Comparison of ENCODE assay signal across 9 mouse cellular contexts in genomic region chr9:118512681-118513233, GRCm38 (mm10). TPM values are rescaled to one million over a fixed set of nuclear protein-coding genes. Genes with fewer than 3 reads are reported as not detected.
A peak's percentile ranks its signal among the peaks of the same experiment; 100 is the strongest.
DNase-seq lines count a peak whose midpoint lies in the region; ATAC-seq and TF ChIP-seq lines count a peak whose summit lies in the region.
"Had no signal": no experiment of that assay in that cellular context is flagged by ENCODE, and none has a peak within 500 bp of the region (broad histone marks: within the 10 kb centered on the region; RNA-seq: fewer than 3 reads in every experiment).

No protein-coding gene starts in this region.

- H3K9ac ChIP-seq in liver, embryonic 11.5 days (ENCODE audit: low read depth, low read length), result no peak overlapping the region
- 0 out of 2 replicates have a peak overlapping the region, but pooled peaks have one; percentile 44 for H3K9ac ChIP-seq in heart, embryonic 16.5 days (ENCODE audit: low read length)
- no peak overlapping the region for H3K9ac ChIP-seq in hindbrain, embryonic 16.5 days (ENCODE audit: low read depth, low read length)

- ATAC-seq in liver, embryonic 11.5 days (replicated peaks; ENCODE audit: low FRiP score), result 0 out of 2 replicates have a peak, but pooled peaks have one; percentile 56
- peak; percentile 40 for ATAC-seq in activated CD4-positive, CD25-positive, alpha-beta regulatory T cell, adult 4 months
- peak; percentile 66 for ATAC-seq in heart, embryonic 16.5 days (replicated peaks; ENCODE audit: extremely low read depth, insufficient read depth, low FRiP score)
- no peak for ATAC-seq in hindbrain, embryonic 16.5 days

- 58% methylated on average over 3 of the region's 3 CpGs for WGBS in liver, embryonic 11.5 days
- 39% methylated on average over 3 of the region's 3 CpGs for WGBS in heart, embryonic 16.5 days
- 14% methylated on average over 3 of the region's 3 CpGs for WGBS in small intestine, adult 2 months
- WGBS in hindbrain, embryonic 16.5 days, result 89% methylated on average over 3 of the region's 3 CpGs

- H3K27ac ChIP-seq in liver, embryonic 11.5 days (ENCODE audit: low read depth, low read length), result no peak overlapping the region
- peak overlapping the region; percentile 78 for H3K27ac ChIP-seq in heart, embryonic 16.5 days (ENCODE audit: low read length)
- H3K27ac ChIP-seq in small intestine, adult 2 months (ENCODE audit: insufficient read depth, low read depth, low read length), result peak overlapping the region; percentile 75
- H3K27ac ChIP-seq in hindbrain, embryonic 16.5 days (ENCODE audit: low read depth, low read length), result no peak overlapping the region
- H3K27ac ChIP-seq: left cerebral cortex, adult 2 months had no signal

- H3K27me3 ChIP-seq in liver, embryonic 11.5 days (replicated peaks; ENCODE audit: control insufficient read depth, insufficient read depth, low read length), result no peaks in the 10 kb centered on the region
- H3K27me3 ChIP-seq in heart, embryonic 16.5 days (ENCODE audit: control insufficient read depth, insufficient read depth, low read length), result no peaks in the 10 kb centered on the region
- no peaks in the 10 kb centered on the region for H3K27me3 ChIP-seq in small intestine, adult 2 months (ENCODE audit: control insufficient read depth, insufficient read depth, low read length)
- no peaks in the 10 kb centered on the region for H3K27me3 ChIP-seq in hindbrain, embryonic 16.5 days (replicated peaks; ENCODE audit: control insufficient read depth, insufficient read depth, low read length)

- no peak overlapping the region for H3K4me3 ChIP-seq in liver, embryonic 11.5 days (ENCODE audit: low read depth, low read length)
- no peak overlapping the region for H3K4me3 ChIP-seq in heart, embryonic 16.5 days (ENCODE audit: low read length)
- no peak overlapping the region for H3K4me3 ChIP-seq in small intestine, adult 2 months (ENCODE audit: low read depth, low read length)
- H3K4me3 ChIP-seq in hindbrain, embryonic 16.5 days (ENCODE audit: low read length), result no peak overlapping the region
- H3K4me3 ChIP-seq: left cerebral cortex, adult 2 months had no signal

- no peak for TF ChIP-seq POLR2A in small intestine, adult 2 months (IDR thresholded peaks at IDR 0.05; ENCODE audit: low read depth, low read length)

- peaks cover 40% of the 10 kb centered on the region for H3K4me1 ChIP-seq in liver, embryonic 11.5 days (replicated peaks; ENCODE audit: control insufficient read depth, insufficient read depth, low read length)
- peaks cover 48% of the 10 kb centered on the region for H3K4me1 ChIP-seq in heart, embryonic 16.5 days (ENCODE audit: control insufficient read depth, insufficient read depth, low read length)
- peaks cover 22% of the 10 kb centered on the region; the same call in 1 of the 2 replicates for H3K4me1 ChIP-seq in small intestine, adult 2 months (ENCODE audit: control insufficient read depth, insufficient read depth, insufficient read length, low read length)
- peaks cover 11% of the 10 kb centered on the region for H3K4me1 ChIP-seq in hindbrain, embryonic 16.5 days (ENCODE audit: control insufficient read depth, insufficient read depth, low read depth, low read length)

- H3K9me3 ChIP-seq in liver, embryonic 11.5 days (ENCODE audit: control insufficient read depth, low read length), result no peaks in the 10 kb centered on the region
- H3K9me3 ChIP-seq in heart, embryonic 16.5 days (replicated peaks; ENCODE audit: control insufficient read depth, low read length), result no peaks in the 10 kb centered on the region
- no peaks in the 10 kb centered on the region for H3K9me3 ChIP-seq in hindbrain, embryonic 16.5 days (ENCODE audit: control insufficient read depth, low read length)

- H3K4me2 ChIP-seq in liver, embryonic 11.5 days, result no peak overlapping the region; the same call in 1 of the 2 replicates
- H3K4me2 ChIP-seq in heart, embryonic 16.5 days (ENCODE audit: low read depth, low read length), result peak overlapping the region; percentile 36
- no peak overlapping the region for H3K4me2 ChIP-seq in hindbrain, embryonic 16.5 days (ENCODE audit: low read length)

- TF ChIP-seq CTCF in small intestine, adult 2 months (IDR thresholded peaks at IDR 0.05; ENCODE audit: extremely low read depth, insufficient read length, insufficient replicate concordance, low read depth, low read length), result no peak

- H3K36me3 ChIP-seq in liver, embryonic 11.5 days (ENCODE audit: control insufficient read depth, insufficient read depth, low read length), result peaks cover 5% of the 10 kb centered on the region; the same call in 1 of the 2 replicates
- peaks cover 13% of the 10 kb centered on the region for H3K36me3 ChIP-seq in heart, embryonic 16.5 days (ENCODE audit: control insufficient read depth, insufficient read depth)
- H3K36me3 ChIP-seq in small intestine, adult 2 months (ENCODE audit: control insufficient read depth, insufficient read depth, low read length), result peaks cover 20% of the 10 kb centered on the region
- peaks cover 9% of the 10 kb centered on the region for H3K36me3 ChIP-seq in hindbrain, embryonic 16.5 days (ENCODE audit: control insufficient read depth, insufficient read depth, low read length)

- no peak for DNase-seq in liver, embryonic 11.5 days (ENCODE audit: low spot score)
- no peak for DNase-seq in liver
- no peak for DNase-seq in layer of hippocampus, postnatal 36 days
- no peak for DNase-seq in cerebellum, postnatal 25 days

RNA-seq across cellular contexts. Expression of gene Golga4, which starts 6.7 kb away (rescaled TPM):
- 39.5 and 42.9 TPM in 2 replicates for polyA plus RNA-seq in liver, embryonic 11.5 days (2014; fragmentation: Nextera tagmentation; extraction: Ambion mirVana)
- polyA plus RNA-seq in activated CD4-positive, CD25-positive, alpha-beta regulatory T cell, adult 4 months (2017; shearing (Covaris generic)), result 10 to 100 TPM; 24.6 to 24.9 TPM
- 51.5 and 54.6 TPM in 2 replicates for polyA plus RNA-seq in heart, embryonic 16.5 days (2015; fragmentation: Nextera tagmentation; extraction: Ambion mirVana)
- polyA plus RNA-seq in small intestine, adult 2 months (2012; rRNA removed), result 9.8 and 17.8 TPM in 2 replicates
- polyA plus RNA-seq in hindbrain, embryonic 16.5 days (2015; fragmentation: Nextera tagmentation; extraction: Ambion mirVana), result 36.5 and 38.9 TPM in 2 replicates
- total RNA-seq in layer of hippocampus, postnatal 36 days (2021), result 10 to 100 TPM; 81.9 to 86.8 TPM

RNA-seq across cellular contexts. Expression of gene Eomes, which starts 34.7 kb away (rescaled TPM):
- polyA plus RNA-seq in liver, embryonic 11.5 days (2014; fragmentation: Nextera tagmentation; extraction: Ambion mirVana), result not detected in 2 replicates
- polyA plus RNA-seq in activated CD4-positive, CD25-positive, alpha-beta regulatory T cell, adult 4 months (2017; shearing (Covaris generic)), result under 1 TPM in 1 of 2 experiments, not detected in 1; 0.40 TPM
- polyA plus RNA-seq in heart, embryonic 16.5 days (2015; fragmentation: Nextera tagmentation; extraction: Ambion mirVana), result 0.09 and 0.11 TPM in 2 replicates
- 0.11 TPM in 1 of 2 replicates, not detected in the other for polyA plus RNA-seq in small intestine, adult 2 months (2012; rRNA removed)
- polyA plus RNA-seq in hindbrain, embryonic 16.5 days (2015; fragmentation: Nextera tagmentation; extraction: Ambion mirVana), result 1.9 and 3.1 TPM in 2 replicates
- total RNA-seq in layer of hippocampus, postnatal 36 days (2021), result 1 to 10 TPM in 1 of 2 experiments, under 1 TPM in 1; 0.77 to 1.2 TPM

Comparison
In these comparisons a context has a peak if more than half of its experiments do, and no peak if none do; other contexts are left out.
1. H3K27ac ChIP-seq: peak in heart, embryonic 16.5 days (single experiment) and small intestine, adult 2 months (single experiment); none in liver, embryonic 11.5 days (single experiment) and hindbrain, embryonic 16.5 days (single experiment).